Mouse (Mus musculus) adrenal gland, adult 8-10 months (tissue): Measurements from ENCODE around the gene Aff3. TPM values are rescaled to one million over a fixed set of nuclear protein-coding genes. Genes with fewer than 3 reads are reported as not detected.

ENCODE experiments used
- DNase-seq: peaks from one replicate; pipeline ENCODE4 v3.0.0; 2022
- total RNA-seq, 4 experiments: library from RNA; stranded (reverse); gene quantifications; 2 replicates each; pipeline ENCODE4 v1.2.4; 2022

Gene Aff3
- total RNA-seq, 4 experiments from 2014 or later, result 3.0 to 5.3 (median 4.0) TPM

DNA sequence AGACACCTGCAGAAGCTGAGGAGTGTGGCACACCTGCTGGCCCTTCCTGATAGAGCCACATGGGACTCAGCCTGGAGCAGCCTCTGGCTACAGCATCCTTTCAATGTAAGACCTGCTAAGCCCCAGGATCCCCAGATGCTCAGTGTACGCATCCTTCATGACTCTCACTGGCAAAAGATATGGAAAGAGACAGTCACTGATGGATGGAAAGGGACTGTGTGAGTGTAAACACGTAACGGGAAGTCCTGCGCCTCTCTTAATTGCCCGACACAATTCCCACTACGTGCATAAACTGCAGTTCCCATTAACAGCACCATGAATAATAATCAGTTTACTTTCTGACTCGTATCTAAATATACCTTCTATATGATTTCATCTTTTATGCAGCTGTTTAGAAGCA, 275.2 kb downstream of the Aff3 start:
- no peak for DNase-seq

DNA sequence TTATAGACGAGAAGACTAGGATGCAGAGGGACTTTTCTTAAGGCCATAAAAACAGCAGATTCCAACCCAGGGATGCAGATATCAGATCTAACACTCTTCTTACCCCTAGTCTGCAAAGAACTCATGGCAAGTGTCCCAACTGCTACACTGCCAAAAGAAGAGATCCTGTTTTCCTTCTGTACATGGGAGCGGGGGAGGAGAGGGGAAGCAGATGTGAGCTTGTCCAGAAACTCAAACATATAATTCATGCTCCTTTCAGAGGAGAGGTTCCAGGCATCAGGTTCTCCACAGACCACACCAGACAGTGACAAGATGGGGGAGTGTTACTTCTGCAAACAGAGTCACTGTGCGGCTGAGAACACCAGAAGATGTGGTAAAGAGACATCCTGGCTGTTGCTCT, 276.3 kb downstream of the Aff3 start:
- no peak for DNase-seq

DNA sequence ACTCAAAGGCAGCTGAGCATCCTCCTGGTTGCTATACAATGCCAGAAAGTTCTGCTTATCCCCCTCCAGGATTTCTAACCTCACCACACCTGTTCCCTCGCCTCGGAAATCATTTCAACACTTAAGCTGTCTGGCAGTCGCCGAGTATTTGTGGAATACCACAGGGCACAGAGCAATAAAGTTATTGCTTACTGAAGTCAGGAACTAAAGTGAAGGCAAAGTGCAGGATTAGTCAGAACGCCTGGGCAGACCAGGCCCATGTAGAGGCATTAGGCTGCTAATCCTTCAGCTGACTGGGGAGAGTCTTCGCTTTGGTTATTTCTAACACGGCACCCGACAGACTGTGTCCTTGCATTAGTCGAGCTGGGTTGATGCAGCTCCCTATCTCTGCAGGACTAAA, 277.3 kb downstream of the Aff3 start:
- no peak for DNase-seq

DNA sequence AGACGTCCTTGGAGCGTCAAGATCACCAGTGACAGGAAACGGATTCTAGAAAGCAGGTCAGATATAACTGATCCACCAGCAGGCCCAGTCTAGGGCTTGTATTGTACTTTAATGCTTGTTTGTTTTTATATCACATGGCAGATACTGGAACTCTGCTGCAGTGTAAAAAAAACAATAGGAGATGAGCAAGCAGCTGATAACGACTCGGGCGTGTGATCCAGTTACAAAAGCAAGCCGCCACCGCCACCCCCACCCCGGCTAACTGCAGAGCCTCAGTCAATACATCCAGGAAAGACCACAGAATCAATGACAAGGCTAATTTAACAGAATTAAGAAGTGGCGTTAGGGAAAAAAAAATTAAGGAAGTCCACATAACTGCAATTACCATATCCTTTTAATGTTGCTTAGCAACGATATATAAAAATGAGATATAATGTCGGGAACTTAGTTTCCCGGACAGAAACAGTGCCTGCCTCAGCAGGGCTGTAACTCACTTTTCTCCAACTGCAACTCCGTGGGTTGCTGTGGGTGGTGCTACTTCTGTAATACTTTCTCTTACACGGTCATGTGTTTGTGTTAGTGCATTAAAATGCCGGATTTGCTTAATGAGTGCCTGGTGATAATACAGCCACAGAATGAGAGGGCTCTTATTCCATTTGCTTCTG, 280.2 kb downstream of the Aff3 start:
- no peak for DNase-seq

DNA sequence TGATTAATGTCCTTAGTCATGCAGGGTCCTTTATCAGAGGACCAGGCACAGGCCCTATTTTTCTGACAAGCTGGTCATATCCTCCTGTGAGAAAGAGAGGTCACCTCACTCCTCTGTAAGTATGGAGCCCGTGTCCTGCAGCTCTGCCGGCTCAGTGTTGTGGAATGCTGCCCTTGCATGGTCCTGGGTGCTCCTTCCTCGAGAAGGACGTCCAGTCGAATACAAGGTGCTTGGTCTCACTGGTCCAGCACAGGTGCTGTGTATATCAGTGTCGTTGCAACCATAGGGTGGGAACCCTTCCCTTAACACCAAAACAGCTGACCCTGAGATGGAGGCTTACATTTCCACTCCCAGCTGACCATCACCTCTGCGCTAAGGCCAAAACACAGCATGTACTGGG, 280.7 kb downstream of the Aff3 start:
- DNase-seq, result no peak

DNA sequence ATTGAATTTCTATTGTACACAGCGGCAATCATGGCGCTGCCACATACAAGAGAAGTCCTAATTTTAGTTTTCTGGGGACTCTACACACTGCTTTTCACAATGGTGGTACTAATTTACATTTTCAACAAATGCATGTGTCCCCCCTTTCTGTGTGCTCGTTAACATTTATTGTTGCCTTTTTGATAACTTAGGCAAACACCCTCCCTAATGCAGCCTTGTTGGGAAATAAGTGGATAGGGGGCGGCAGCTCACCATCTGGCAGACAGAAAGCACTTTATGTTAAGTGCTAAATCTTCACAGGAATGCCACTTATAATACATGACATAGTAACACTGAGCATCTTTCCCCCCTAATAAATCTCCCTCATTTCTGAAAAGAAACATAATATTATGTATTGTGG, 282.1 kb downstream of the Aff3 start:
- DNase-seq, result no peak

DNA sequence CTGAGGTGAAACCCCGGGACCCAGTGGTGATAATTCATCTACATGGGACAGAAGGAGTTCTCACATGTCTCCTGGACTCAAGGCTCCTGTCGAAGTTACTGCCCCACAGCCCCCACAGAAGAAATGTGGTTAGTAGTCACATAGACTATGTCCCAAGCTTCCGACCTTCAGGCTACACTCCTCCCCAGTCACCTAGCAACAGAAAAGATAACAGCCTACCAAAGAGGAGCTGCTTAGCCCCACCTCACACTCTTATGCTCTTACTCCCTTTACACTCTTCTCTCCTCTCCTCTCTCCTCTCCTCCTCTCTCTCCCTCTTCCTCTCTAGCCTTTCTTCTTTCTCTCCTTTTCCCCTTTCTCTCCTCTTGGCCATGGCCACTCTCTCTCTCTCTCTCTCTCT, 286.8 kb downstream of the Aff3 start:
- DNase-seq, result no peak

DNA sequence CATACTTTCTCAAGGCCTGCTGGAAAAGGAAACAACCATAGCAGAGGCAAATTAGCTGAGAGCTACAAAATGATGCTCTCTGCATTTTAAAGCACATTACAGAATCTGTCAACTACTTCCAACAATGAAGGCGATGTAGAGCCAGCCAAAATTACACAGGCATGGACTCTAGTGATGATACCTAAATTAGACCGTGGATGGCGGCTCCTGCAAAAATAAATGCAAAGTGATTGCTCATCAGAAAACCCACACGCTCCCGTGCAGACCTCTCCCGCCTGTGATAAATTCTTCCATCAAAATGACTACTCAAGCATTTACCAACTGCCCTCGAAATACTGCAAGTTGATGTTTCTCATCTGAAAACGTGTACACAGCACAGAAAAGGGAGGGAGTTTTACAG, 295.6 kb downstream of the Aff3 start:
- no peak for DNase-seq

DNA sequence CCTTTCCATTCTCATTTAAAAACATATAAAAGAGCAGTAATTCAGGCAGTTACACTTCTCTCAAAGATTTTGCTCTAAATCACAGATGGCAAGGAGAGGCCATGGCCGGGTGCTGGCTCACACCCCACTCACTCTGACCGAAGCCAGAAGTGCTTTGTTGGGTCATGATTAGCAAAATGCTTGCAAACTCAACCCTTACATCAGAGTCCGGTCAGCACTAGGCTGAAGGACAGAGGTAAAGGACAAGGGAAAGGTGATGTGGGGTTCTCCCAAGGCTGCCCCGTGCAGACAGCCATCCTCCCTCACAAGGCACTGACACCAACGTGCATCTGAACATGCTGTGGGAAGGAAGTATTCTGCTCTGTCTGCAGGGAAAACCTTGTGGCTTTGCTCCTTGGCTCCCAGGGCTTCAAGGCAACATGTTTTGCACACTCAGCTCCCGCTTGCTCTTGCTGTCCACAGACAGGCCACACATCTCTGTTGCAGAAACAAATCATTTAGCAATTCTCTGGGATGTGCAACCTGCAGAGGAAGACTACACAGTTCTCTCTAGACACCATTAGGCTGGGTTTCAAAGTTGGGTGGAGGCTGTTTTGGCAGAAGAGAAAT, 296.6 kb downstream of the Aff3 start:
- DNase-seq, result peak; percentile 47

DNA sequence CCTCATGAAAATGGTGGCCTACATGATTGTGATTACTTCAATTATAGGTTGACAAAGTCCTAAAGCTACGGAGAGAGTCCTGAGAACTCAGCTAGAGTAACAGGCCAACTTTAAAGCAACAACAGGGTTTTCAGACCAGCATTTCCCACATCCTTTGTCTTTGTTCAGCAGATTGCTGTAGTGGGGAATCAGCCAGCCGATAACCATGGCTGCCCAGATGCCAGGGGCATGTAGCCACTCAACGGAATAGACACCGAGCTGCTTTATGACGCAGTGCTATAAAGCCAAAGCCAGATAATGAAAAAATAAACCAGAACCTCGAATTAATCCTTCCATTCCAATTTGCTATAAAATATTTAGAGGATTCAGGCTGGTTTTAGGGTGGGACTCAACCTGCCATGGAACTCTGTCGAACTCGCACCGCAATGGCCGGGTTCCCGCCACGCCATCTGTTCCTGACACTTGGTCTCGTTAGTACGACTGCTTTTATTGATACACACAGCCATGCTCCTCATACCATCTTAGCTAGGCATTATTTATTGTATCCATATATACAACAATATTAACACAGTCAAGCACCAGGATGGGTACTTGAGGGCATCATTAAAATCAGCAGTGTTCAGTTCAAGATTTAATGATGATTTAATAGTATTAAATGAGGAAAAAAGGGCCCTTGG, 297.2 kb downstream of the Aff3 start:
- DNase-seq, result no peak

DNA sequence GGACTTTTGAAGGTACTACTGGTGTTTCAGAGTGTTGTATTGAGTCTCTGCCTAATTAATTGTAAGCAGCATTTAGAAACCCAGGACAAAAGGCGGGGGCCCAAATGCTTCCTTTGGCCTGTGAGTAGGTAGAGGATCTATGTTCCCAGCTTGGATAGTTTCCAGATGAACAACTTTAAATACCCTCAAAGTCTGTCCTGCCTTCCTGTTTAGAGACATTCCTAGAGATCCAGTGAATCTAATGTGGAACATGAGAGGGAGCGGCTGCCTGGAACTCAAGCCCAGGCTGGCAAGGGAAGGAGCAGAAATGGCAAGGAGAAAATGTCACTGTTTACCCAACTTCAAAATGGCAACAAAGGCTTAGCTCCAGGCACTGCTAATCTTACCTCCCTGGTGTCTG, 300.9 kb downstream of the Aff3 start:
- no peak for DNase-seq

DNA sequence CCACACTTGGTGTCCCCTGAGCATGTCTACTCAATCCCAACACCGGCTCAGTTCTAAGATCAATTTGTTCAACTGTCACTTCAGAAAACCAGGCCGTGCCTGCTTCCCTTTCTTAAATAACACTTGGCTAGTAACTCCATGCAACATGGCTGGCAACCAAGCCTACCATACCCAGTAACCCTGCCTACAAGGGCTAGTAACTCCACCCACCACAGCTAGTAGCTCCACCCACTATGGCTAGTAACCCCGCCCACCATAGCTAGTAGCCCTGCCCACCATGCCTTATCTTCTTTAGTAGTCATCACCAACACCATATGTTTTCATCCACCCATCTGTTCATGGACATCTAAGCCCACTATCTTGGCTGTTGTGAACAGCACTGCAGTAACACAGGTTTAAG, 302.5 kb downstream of the Aff3 start:
- DNase-seq, result no peak

DNA sequence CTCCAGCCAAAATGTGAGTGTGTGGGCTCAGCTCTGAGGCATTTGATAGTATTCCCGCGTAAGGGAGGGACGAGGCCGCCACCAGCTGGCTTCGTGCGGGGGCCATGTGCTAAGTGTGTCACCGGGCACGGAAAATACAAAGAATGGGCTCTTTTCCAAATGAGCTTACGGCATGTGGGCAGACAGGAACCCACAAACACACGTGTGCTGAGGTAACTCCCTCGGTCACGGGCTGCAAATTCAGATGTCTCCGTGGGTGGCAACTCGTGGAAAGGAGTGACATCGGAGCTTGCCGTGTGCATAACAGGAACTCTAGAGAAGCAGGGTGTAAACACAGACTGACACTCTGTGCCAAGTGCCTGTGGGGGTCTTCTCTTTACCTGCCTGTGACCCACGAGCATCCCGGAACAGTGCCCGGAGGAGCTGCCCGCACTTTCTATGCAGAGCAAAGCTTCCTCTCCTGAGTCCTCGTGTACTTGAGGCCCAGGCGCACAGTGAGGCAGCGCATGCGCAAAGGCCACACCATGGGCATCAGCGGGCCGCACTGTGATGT, 305.9 kb downstream of the Aff3 start:
- no peak for DNase-seq

DNA sequence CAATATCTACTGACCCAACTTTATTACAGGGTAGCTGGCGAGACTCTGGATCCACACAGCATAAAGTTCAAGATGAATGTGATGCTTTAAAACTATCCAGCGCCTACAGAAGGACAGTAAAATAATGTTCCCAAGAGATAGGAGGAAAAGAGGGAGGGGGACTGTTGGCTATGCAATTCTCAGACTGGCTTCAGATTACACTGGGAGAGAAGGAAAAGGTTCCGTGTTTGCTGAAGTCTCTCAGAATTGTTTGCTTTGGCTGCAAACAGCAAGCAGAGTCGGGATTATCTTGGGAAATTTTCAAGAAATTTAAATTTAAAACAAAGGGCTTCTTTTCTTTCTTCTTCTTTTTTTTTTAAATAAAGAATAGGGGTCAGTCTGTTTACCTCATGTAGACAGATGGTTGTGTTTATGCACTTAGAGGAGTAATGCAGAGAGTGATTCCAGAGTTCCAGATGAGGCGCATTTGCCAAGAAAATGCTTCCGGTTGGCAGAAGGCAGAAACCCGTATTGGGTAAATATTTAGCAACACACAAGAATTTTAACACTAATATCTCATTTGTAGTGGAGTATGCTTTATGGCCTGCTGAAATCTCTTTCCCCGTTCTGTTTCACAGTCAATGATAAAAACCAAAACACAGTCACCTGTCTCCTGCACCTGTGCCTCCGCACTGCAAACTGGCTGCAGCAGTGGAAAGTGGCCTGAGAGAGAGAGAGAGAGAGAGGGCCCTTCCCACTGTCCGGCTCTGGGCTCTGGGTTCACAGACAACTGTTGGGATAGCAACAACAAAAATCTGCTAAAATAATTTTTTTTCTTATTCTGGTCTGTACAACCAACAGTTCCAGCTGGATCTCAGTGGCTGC, 306.6 kb downstream of the Aff3 start:
- DNase-seq, result no peak

DNA sequence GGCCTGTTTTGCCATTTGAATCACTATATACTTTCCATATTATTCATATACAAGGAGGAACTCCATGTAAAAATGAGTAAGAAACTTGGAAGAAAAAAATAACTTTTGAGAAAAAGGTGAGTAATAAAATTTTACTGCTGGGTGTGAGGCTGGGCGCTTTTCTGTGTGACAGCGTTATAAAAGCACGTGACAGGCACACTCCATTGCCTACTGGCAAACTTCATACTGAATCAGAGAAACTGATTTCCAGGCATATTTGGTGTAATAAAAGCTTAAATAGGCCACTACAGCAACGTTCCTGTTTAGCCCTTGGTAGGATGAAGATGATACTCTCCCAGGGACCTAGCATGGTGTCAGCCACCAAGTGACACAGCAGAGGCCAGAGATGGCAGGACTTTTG, 310.2 kb downstream of the Aff3 start:
- no peak for DNase-seq

DNA sequence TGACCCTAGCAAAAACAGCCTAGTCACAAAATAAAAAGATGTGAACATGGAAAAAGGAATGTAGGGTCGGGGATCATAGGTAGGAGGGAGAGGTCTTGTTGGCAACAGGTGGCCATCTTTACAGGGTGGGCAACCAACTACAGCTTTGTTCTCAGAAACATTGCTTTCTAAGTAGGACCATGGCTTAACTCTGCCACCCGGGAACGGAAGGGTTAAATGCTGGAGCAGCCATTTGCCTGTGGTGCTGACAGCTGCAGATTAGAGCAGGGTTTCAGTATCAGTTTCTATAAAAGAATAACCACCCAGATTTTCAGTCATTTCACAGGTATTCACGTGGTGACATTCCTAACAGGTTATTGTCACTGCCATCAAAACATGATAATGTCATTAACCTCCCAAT, 317.4 kb downstream of the Aff3 start:
- no peak for DNase-seq

DNA sequence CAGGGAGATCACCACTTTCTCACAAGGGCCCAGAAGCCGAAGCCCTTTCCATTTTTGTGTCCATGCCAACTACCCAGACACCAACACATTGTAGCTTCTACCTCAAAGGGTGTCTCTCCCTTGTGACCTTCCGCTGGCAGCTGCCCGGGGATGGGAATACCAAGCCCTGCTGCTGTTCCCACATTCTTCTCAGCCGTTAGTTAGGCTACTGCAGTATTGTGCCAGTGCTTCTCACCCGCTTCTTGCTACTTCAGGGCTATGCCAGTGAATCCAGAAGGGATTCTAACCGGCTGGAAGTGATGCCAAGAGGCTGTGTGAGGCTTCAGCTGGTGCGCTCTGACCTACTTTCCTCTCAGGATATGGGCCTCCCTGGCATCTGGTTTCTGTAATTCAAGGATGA, 330.5 kb downstream of the Aff3 start:
- DNase-seq, result no peak

DNA sequence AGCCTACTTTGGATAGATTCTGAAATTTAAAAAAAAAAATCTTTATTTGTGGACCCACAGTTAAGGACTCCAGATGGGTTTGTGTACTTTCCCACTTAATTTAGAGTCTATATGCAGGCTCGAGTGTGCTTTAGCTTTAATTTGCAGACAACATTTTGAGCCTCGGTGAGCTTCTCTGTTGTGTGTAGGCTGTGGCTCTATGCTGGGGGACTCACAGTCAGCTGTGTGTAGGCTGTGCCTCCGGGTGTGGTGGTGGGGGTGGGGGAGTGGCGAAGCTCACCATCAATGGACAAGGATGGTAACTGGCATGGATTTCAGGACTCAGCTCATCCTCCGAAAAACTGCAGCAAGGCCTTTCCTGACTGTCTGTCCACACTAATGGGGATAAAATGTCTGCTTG, 331.8 kb downstream of the Aff3 start:
- DNase-seq, result no peak

DNA sequence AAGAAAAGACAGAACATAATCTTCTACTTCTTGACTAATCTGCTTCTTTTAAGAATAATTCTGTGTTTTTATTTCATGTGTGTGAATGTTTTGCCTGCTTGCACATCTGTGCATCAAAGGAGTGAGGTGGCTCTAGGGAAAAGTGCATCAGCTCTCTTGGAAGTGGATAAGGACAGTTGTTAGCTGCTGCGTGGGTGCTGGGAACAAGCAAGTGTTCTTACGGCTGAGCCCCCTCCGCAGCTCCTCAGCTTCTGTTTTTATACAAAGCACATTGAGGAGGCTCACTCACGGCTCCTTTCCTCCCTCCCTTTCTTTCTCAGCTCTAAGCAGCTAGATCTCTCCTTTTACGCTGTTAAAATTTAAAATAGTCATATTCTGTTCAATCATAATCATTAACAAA, 340.5 kb downstream of the Aff3 start:
- DNase-seq, result no peak

DNA sequence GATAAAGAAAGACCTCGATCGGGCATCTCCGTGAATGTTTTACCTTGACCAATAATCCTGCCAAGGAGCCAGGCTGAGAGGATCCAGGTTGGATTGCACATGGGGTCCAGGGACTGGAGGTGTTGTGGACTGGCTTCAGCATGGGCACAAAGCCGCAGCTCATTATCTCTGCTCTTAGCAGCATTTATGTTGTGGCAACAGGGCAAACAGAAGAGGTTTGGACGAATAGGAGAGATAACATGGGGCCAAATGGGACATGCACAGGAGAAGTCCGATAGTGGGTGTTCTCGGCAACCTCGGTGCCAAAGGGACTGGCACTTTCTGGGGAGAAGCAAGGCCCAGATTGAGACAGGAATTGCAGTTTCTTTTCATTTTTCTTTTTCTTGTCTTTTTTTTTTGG, 342.9 kb downstream of the Aff3 start:
- no peak for DNase-seq

DNA sequence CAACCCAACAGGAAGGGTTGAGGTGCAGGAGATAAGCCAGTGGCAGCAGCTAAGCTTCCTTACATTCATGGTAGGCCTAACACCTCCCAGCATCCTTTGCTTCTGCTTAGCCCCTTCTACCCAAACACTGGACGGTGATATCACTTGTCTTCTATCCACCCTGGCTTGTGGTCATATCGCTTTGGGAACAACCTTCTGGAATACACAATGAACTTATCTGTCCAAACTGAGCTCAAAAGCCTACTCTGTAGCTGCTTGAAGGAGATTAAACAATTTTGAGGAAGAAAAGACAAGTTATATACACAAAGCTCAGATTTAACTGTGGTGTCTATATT, 343.8 kb downstream of the Aff3 start:
- DNase-seq, result no peak

DNA sequence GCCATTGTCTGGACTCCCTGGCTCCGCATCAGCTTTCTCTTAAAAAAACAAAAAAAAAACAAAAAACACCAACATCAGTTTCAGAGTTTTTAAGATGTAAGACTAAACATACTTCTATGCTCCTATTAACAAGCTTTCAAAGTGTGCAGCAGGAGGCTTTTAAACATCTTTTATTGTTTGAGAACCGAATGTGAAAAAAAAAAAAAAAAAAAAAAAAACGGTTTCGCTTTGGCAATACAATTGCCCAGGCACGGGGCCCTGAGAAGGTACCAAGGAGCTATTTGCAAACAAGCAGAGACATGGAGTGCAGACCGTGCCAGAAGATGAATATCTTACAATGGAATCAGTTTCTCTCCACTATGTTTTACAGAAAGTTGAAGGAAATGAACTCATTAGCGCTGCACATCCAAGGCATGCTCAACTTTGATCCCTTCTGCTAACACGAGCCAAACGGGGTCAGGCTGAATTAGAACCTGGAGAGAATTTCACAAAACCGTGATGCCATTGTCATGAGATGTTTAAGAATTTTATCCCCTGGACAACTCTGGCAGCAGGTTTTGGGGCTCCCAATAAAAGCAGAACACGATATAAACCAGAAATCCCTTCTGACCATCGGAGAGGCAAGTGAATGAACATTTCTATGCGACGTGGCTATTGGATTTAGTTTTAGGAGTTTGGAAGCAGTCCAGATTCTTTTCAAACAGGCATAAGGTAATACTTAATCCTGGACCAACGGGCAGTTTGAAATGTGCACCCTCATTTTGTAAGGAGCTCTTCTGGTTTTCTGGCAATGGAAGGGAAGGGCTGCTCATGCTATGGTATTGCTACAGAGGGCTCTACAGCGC, 344.4 kb downstream of the Aff3 start:
- no peak for DNase-seq
